20 mouse cellular contexts compared by ENCODE assay signal in genomic region chr16:43393382-43393781, GRCm38 (mm10).
DNase-seq lines count a peak whose midpoint lies in the region; ATAC-seq lines count a peak whose summit lies in the region.
"Had no signal": no experiment of that assay in that cellular context is flagged by ENCODE, and none has a peak within 500 bp of the region (broad histone marks: within the 10 kb centered on the region; RNA-seq: fewer than 3 reads in every experiment).

No protein-coding gene starts in this region.

- intact Hi-C loops in heart, postnatal 25 days (cut with DNase I): loop anchor here (5.0 to 10.0 kb wide), 2 partner anchors 141 to 179 kb away; no protein-coding TSS in a partner anchor

- H3K4me2 ChIP-seq in heart, embryonic 13.5 days: no peak overlapping the region
- H3K4me2 ChIP-seq in kidney, embryonic 16.5 days (replicated peaks; ENCODE audit: low read depth, low read length): no peak overlapping the region
- H3K4me2 ChIP-seq: forebrain, embryonic 15.5 days; hindbrain, embryonic 14.5 days; liver, embryonic 15.5 days; midbrain, embryonic 15.5 days; neural tube, embryonic 12.5 days had no signal

- no peak for DNase-seq in heart, postnatal 25 days (ENCODE audit: low spot score)
- no peak for DNase-seq in kidney, postnatal 25 days
- peak; percentile 38 to 70 for DNase-seq in gastrocnemius, adult 8-10 months (ENCODE audit: low spot score in 2 of 2)
- peak; percentile 61 for DNase-seq in gastrocnemius, postnatal 25 days
- no peak for DNase-seq in adrenal gland, postnatal 4 days (ENCODE audit: low spot score in 2 of 2)
- DNase-seq: adrenal gland, adult 2 months; cerebellum, adult 11-12 months; cerebellum, postnatal 10 days; kidney, postnatal 10 days; lung, postnatal 4 days; right cerebral cortex, postnatal 25 days had no signal

- no peaks in the 10 kb centered on the region for H3K9me3 ChIP-seq in heart, embryonic 13.5 days
- H3K9me3 ChIP-seq in kidney, embryonic 16.5 days (ENCODE audit: low read length): no peaks in the 10 kb centered on the region
- H3K9me3 ChIP-seq: embryonic facial prominence, embryonic 10.5 days; forebrain, embryonic 15.5 days; liver, embryonic 15.5 days; midbrain, embryonic 15.5 days; neural tube, embryonic 12.5 days had no signal

- H3K27ac ChIP-seq in heart, embryonic 13.5 days (replicated peaks): peak overlapping the region; percentile 71
- 0 out of 2 replicates have a peak overlapping the region, but pooled peaks have one; percentile 43 for H3K27ac ChIP-seq in kidney, embryonic 16.5 days (ENCODE audit: low read length)
- H3K27ac ChIP-seq: embryonic facial prominence, embryonic 10.5 days; forebrain, embryonic 15.5 days; hindbrain, embryonic 14.5 days; liver, embryonic 15.5 days; midbrain, embryonic 15.5 days; neural tube, embryonic 12.5 days had no signal

- H3K27me3 ChIP-seq in heart, embryonic 13.5 days (replicated peaks): no peaks in the 10 kb centered on the region
- no peaks in the 10 kb centered on the region for H3K27me3 ChIP-seq in kidney, embryonic 16.5 days (ENCODE audit: insufficient read depth, low read length)
- H3K27me3 ChIP-seq: forebrain, embryonic 15.5 days; liver, embryonic 15.5 days; midbrain, embryonic 15.5 days; neural tube, embryonic 12.5 days had no signal

- H3K36me3 ChIP-seq in heart, embryonic 13.5 days: no peaks in the 10 kb centered on the region
- no peaks in the 10 kb centered on the region for H3K36me3 ChIP-seq in kidney, embryonic 16.5 days (ENCODE audit: insufficient read depth, low read length)
- H3K36me3 ChIP-seq: embryonic facial prominence, embryonic 10.5 days; forebrain, embryonic 15.5 days; liver, embryonic 15.5 days; midbrain, embryonic 15.5 days; neural tube, embryonic 12.5 days had no signal

- H3K4me1 ChIP-seq in heart, embryonic 13.5 days: peaks cover 23% of the 10 kb centered on the region
- H3K4me1 ChIP-seq in kidney, embryonic 16.5 days (ENCODE audit: insufficient read depth, low read length): 0 out of 2 replicates have a peak, but pooled peaks cover 3% of the 10 kb centered on the region
- H3K4me1 ChIP-seq: forebrain, embryonic 15.5 days; liver, embryonic 15.5 days; midbrain, embryonic 15.5 days; neural tube, embryonic 12.5 days had no signal

- H3K9ac ChIP-seq in heart, embryonic 13.5 days: no peak overlapping the region
- no peak overlapping the region for H3K9ac ChIP-seq in kidney, embryonic 16.5 days (replicated peaks; ENCODE audit: low read length)
- H3K9ac ChIP-seq: forebrain, embryonic 15.5 days; hindbrain, embryonic 14.5 days; liver, embryonic 15.5 days; midbrain, embryonic 15.5 days; neural tube, embryonic 12.5 days had no signal

- H3K4me3 ChIP-seq in heart, embryonic 13.5 days: no peak overlapping the region
- no peak overlapping the region for H3K4me3 ChIP-seq in kidney, embryonic 16.5 days (ENCODE audit: low read length)
- H3K4me3 ChIP-seq: embryonic facial prominence, embryonic 10.5 days; forebrain, embryonic 15.5 days; liver, embryonic 15.5 days; midbrain, embryonic 15.5 days; neural tube, embryonic 12.5 days had no signal

- WGBS in heart, embryonic 13.5 days: 71% methylated on average over 4 of the region's 4 CpGs
- 29% methylated on average over 4 of the region's 4 CpGs for WGBS in kidney, embryonic 16.5 days

- ATAC-seq in heart, embryonic 13.5 days (ENCODE audit: extremely low read depth, insufficient number of reproducible peaks, low FRiP score, low TSS enrichment): no peak
- ATAC-seq in kidney, embryonic 16.5 days (ENCODE audit: low FRiP score, low TSS enrichment): peak; percentile 86
- ATAC-seq: forebrain, embryonic 15.5 days; inflammation-experienced regulatory T-cells, adult 6 months; midbrain, embryonic 15.5 days had no signal

Comparison
In these comparisons a context has a peak if more than half of its experiments do, and no peak if none do; other contexts are left out.
1. DNase-seq: peak in gastrocnemius, adult 8-10 months (2 of 2) and gastrocnemius, postnatal 25 days (single experiment); none in heart, postnatal 25 days (single experiment), kidney, postnatal 25 days (0 of 2) and adrenal gland, postnatal 4 days (0 of 2).